Mouse (Mus musculus): Measurements from ENCODE around the gene Exoc3l2. TPM values are rescaled to one million over a fixed set of nuclear protein-coding genes. Genes with fewer than 3 reads are reported as not detected.
"Not testable (repeated sequence)": the region's sequence is repeated elsewhere in the genome, so short reads cannot be mapped to it uniquely, and the experiment has no call there.

Exoc3l2 gene
- polyA plus RNA-seq, 1 experiment from 2014 or later = 0.43 TPM

- H3K9me3 ChIP-seq = no peaks in the 10 kb centered on the region
- no peak for ATAC-seq (ENCODE audit: low FRiP score)
- no peak overlapping the region for H3K4me3 ChIP-seq
- no peak overlapping the region for H3K9ac ChIP-seq
- WGBS = 85% methylated on average over 4 of the region's 4 CpGs
- H3K27me3 ChIP-seq = peaks cover 15% of the 10 kb centered on the region
- 0 out of 2 replicates have a peak, but pooled peaks cover 4% of the 10 kb centered on the region for H3K4me1 ChIP-seq (replicated peaks)
- no peak overlapping the region for H3K27ac ChIP-seq
- no peaks in the 10 kb centered on the region for H3K36me3 ChIP-seq
- H3K4me2 ChIP-seq = no peak overlapping the region
These were observed 35.2 kb downstream of the Exoc3l2 start for GRCm38 (mm10) chr7:19498326-19498725.

DNA sequence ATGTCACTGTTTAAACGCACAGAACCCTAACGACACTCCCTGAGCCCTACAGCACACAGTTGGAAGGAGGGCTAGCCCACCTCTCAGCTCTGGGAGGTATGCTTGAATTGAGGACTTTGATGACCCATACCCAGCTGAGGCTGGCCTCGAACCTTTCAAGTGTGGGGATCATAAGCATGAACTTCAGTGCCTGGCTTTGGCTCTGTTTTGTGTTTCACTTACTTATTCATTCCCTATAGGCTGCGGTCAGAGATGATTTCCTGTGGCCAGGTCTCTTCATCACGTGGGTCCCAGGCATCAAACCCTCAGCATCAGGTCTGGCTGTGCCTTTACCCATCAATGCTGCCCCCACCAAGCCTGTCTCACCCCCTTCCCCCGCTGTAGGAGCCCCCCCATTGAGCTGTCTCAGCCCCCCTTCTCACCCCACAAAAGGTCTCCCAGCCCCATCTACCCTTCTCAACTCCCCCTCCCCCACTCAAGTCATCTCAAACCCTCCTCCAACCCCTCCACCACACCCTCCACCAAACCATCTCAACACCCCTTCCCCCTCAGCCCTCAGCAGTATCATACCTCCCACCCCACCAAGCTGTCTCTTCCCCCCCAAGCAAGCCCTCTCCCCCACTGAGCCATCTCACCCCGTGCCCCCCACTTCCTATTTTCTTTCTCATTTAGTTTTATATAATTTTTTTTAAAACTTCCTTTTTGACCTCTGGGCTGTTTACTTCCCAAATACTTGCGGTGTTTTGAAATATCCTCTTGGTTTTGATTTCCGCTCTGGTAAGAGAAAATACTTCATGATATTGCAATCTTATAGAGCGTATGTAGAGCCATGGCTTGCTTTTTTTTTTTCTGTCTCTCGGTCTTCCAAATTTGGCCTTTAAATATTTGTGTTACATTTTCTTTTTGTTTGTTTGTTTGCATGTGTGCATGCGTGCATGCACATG, 37.6 kb downstream of the Exoc3l2 start:
- no peak overlapping the region for H3K4me2 ChIP-seq
- H3K4me1 ChIP-seq (replicated peaks) = 0 out of 2 replicates have a peak, but pooled peaks cover 2% of the 10 kb centered on the region
- no peak overlapping the region for H3K27ac ChIP-seq
- no peak for ATAC-seq (ENCODE audit: low FRiP score)
- 0 out of 2 replicates have a peak, but pooled peaks cover under 1% of the 10 kb centered on the region for H3K27me3 ChIP-seq
- H3K4me3 ChIP-seq = no peak overlapping the region
- 74% methylated on average over 12 of the region's 12 CpGs for WGBS
- H3K36me3 ChIP-seq = no peaks in the 10 kb centered on the region
- H3K9me3 ChIP-seq = no peaks in the 10 kb centered on the region
- no peak overlapping the region for H3K9ac ChIP-seq

GRCm38 (mm10) chr7:19501658-19502057, 38.5 kb downstream of the Exoc3l2 start:
- Histone ChIP-seq H3K9ac (no peak overlapping the region), H3K4me2 (no peak overlapping the region), H3K4me3 (no peak overlapping the region), H3K27ac (no peak overlapping the region), H3K4me1 (replicated peaks) (peaks cover 6% of the 10 kb centered on the region), H3K9me3 (no peaks in the 10 kb centered on the region), H3K36me3 (no peaks in the 10 kb centered on the region), H3K27me3 (no peaks in the 10 kb centered on the region)
- WGBS = 86% methylated on average over 4 of the region's 4 CpGs
- no peak for ATAC-seq (ENCODE audit: low FRiP score)

GRCm38 (mm10) chr7:19503481-19504068, 40.4 kb downstream of the Exoc3l2 start:
- H3K9me3 ChIP-seq = no peaks in the 10 kb centered on the region
- no peaks in the 10 kb centered on the region for H3K36me3 ChIP-seq
- H3K9ac ChIP-seq = no peak overlapping the region
- no peak overlapping the region for H3K27ac ChIP-seq
- peaks cover 19% of the 10 kb centered on the region for H3K4me1 ChIP-seq (replicated peaks)
- H3K4me3 ChIP-seq = no peak overlapping the region
- no peaks in the 10 kb centered on the region for H3K27me3 ChIP-seq
- H3K4me2 ChIP-seq = no peak overlapping the region
- 40% methylated on average over 5 of the region's 5 CpGs for WGBS
- ATAC-seq (ENCODE audit: low FRiP score) = no peak

DNA sequence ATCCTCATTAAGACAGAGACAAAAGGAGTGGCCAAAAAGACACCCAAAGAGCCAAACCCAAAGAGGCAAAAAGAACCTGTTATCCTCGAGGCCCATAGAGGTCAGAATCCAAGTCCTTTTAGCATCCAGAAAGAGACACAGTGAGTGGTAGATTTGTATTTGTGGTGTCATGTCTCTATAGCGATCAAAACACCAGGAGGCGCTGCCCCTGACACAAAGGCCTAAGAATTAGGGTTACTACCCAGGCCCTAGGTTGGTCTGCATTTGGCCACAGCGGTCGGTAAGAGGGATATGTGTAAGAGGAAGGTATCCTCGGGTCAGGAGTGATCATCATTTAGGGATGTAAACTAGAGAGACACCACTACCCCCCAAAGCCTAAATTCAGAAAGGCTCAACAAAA, 43.2 kb downstream of the Exoc3l2 start:
- Histone ChIP-seq H3K27me3 (no peaks in the 10 kb centered on the region), H3K4me2 (peak overlapping the region; percentile 88), H3K4me1 (replicated peaks) (peaks cover 30% of the 10 kb centered on the region), H3K9me3 (no peaks in the 10 kb centered on the region), H3K4me3 (peak overlapping the region; percentile 79), H3K36me3 (no peaks in the 10 kb centered on the region), H3K9ac (peak overlapping the region; percentile 91), H3K27ac (no peak overlapping the region)
- WGBS = 21% methylated on average over 6 of the region's 6 CpGs
- ATAC-seq (ENCODE audit: low FRiP score) = no peak

GRCm38 (mm10) chr7:19506969-19507611, 44.0 kb downstream of the Exoc3l2 start:
- 1% methylated on average over 71 of the region's 71 CpGs for WGBS
- Histone ChIP-seq H3K4me1 (replicated peaks) (peaks cover 30% of the 10 kb centered on the region), H3K36me3 (no peaks in the 10 kb centered on the region), H3K4me2 (peak overlapping the region; percentile 88), H3K9ac (peak overlapping the region; percentile 91), H3K4me3 (peak overlapping the region; percentile 79), H3K27ac (peak overlapping the region; percentile 88), H3K9me3 (no peaks in the 10 kb centered on the region), H3K27me3 (no peaks in the 10 kb centered on the region)
- 0 out of 2 replicates have a peak, but pooled peaks have one; percentile 19 for ATAC-seq (ENCODE audit: low FRiP score)

DNA sequence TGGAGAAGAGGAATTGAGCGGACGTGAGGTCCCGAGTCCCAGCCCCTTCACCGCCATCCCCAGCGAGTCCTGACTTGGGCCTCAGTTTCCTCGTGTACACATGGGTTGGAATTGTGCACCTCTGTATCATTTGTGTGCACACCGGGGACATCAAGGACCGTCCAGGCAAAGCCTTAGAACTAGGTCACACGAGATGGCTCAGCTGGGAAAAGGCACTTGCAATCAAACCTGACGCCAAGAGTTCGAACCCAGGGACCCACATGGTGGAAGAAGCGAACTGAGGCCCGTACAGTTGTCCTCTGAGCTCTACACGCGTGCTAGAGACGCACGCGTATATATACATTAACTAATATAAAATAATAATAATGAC, 44.5 kb downstream of the Exoc3l2 start:
- Histone ChIP-seq H3K9me3 (no peaks in the 10 kb centered on the region), H3K36me3 (no peaks in the 10 kb centered on the region), H3K4me3 (peak overlapping the region; percentile 79), H3K9ac (peak overlapping the region; percentile 91), H3K4me1 (replicated peaks) (peaks cover 30% of the 10 kb centered on the region), H3K4me2 (peak overlapping the region; percentile 88), H3K27ac (peak overlapping the region; percentile 88), H3K27me3 (no peaks in the 10 kb centered on the region)
- ATAC-seq (ENCODE audit: low FRiP score) = no peak
- WGBS = 4% methylated on average over 18 of the region's 18 CpGs

DNA sequence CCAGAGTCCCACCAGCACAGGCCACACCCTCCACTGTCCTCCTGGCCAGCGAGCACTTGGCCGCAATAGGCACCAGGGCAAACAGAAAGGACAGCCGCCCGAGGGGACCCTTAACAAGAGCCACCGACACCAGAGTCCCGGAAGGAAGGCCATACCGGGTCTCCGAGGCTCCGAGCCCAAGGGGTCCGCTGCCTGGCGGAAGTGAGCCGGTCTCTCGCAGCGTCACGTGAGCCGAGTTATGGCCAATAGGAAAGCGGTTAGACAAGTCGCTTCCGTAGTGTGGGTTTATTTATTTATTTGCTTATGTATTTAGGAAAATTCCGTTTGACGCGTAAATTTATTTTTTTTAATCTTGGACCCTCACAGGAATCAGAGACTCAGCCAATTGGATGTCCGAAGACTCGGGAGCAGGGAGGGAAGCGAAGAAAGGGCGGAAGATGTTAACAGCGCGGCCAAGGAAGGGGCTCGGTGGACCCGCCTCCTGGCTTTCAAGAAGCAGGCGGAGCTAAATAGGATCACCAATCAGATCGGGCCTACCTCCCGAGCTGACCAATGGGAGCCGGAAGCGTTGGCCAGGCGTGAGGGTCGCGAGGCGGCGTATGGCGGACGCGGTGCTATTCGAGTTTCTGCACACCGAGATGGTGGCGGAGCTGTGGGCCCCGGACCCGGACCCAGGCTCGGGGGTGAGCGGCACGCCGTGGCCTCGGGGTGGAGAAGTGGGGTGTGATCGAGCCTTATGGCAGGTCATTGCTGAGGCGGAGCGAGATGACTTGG, 45.2 kb downstream of the Exoc3l2 start, which contains the start of the genes Bloc1s3 and Trappc6a:
Gene Bloc1s3, minus strand, starts transcription at position 218 of the 774 bp plus-strand sequence.
Gene Trappc6a, plus strand, starts transcription at position 246 of the 774 bp plus-strand sequence.
- Histone ChIP-seq H3K4me3 (peak within 1 kb of the TSS; percentile 79), H3K9me3 (no peaks in the 10 kb centered on the region), H3K9ac (peak within 1 kb of the TSS; percentile 91), H3K4me1 (replicated peaks) (peaks cover 30% of the 10 kb centered on the region), H3K36me3 (no peaks in the 10 kb centered on the region), H3K4me2 (peak within 1 kb of the TSS; percentile 88), H3K27ac (peak within 1 kb of the TSS; percentile 88), H3K27me3 (no peaks in the 10 kb centered on the region)
- ATAC-seq (ENCODE audit: low FRiP score) = peak; percentile 95
- WGBS = 0% methylated on average over 56 of the region's 56 CpGs

DNA sequence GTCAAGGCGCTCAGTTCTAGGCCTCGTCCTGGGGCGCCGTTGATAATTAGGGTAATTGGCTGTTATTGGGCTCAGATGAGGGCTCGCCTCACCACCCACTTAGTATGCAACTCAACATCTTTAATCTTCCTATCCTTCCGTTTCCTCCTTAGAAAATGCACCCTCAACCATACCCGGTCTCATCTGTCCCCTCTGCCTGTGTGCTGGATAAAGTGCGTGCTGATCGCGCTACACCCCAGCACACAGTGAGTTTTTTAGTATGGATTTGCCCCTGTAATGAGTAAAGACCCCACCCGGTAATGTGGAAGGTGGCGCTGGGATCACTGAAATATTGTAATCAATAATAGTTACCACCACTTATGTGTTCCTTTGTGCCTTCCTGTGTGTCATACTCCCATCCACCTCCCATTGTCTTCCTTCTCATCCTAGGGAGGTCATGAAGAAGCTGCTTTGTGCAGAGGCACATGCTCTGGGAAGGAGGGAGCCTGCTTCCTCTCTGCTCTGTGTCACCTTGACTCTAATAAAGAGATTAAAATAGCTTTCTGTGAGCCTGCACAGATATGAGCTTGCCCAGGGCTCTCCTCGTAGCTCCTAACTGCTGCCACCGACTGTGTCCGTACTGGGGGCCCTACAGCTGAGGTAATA, 45.9 kb downstream of the Exoc3l2 start:
- Histone ChIP-seq H3K36me3 (no peaks in the 10 kb centered on the region), H3K27me3 (no peaks in the 10 kb centered on the region), H3K4me3 (peak overlapping the region; percentile 79), H3K9ac (peak overlapping the region; percentile 91), H3K4me2 (peak overlapping the region; percentile 88), H3K4me1 (replicated peaks) (peaks cover 30% of the 10 kb centered on the region), H3K27ac (peak overlapping the region; percentile 88), H3K9me3 (no peaks in the 10 kb centered on the region)
- WGBS = 9% methylated on average over 15 of the region's 15 CpGs
- ATAC-seq (ENCODE audit: low FRiP score) = peak; percentile 26

GRCm38 (mm10) chr7:19509786-19510185, 46.7 kb downstream of the Exoc3l2 start:
- no peaks in the 10 kb centered on the region for H3K27me3 ChIP-seq
- peak overlapping the region; percentile 88 for H3K4me2 ChIP-seq
- H3K9me3 ChIP-seq = no peaks in the 10 kb centered on the region
- H3K27ac ChIP-seq = peak overlapping the region; percentile 88
- 98% methylated on average over 7 of the region's 7 CpGs for WGBS
- no peak for ATAC-seq (ENCODE audit: low FRiP score)
- H3K36me3 ChIP-seq = no peaks in the 10 kb centered on the region
- H3K4me1 ChIP-seq (replicated peaks) = peaks cover 30% of the 10 kb centered on the region
- peak overlapping the region; percentile 91; the same call in 1 of the 2 replicates for H3K9ac ChIP-seq
- H3K4me3 ChIP-seq = peak overlapping the region; percentile 79

DNA sequence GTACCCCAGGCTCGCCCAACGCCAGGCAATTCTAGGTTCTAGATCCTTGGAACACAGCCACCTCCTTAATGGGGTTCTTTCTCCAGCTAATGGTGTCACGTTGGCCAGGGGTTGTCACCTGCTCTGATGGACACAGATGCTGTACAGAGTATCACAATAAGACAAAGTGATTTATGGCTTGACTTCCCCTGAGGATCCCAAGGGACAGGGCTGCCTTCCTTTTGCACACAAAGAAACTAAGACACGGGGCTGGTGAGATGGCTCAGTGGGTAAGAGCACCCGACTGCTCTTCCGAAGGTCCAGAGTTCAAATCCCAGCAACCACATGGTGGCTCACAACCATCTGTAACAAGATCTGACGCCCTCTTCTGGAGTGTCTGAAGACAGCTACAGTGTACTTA, 48.8 kb downstream of the Exoc3l2 start:
- not testable (repeated sequence) for H3K4me2 ChIP-seq; H3K9me3 ChIP-seq; H3K27me3 ChIP-seq; H3K36me3 ChIP-seq; H3K27ac ChIP-seq; ATAC-seq (ENCODE audit: low FRiP score); H3K9ac ChIP-seq; H3K4me3 ChIP-seq
- 76% methylated on average over 7 of the region's 7 CpGs for WGBS
- peaks cover 21% of the 10 kb centered on the region for H3K4me1 ChIP-seq (replicated peaks)

Measured in hindbrain, embryonic 13.5 days (tissue).